Mouse (Mus musculus): Measurements from ENCODE around the gene Nat8. TPM values are rescaled to one million over a fixed set of nuclear protein-coding genes. Genes with fewer than 3 reads are reported as not detected.
"Not testable (repeated sequence)": the region's sequence is repeated elsewhere in the genome, so short reads cannot be mapped to it uniquely, and the experiment has no call there.

The Nat8 gene
- polyA plus RNA-seq, 1 experiment from 2014 or later: not detected

GRCm38 (mm10) chr6:85813339-85813738, 18.5 kb downstream of the Nat8 start:
- H3K4me1 ChIP-seq (replicated peaks; ENCODE audit: control insufficient read depth, insufficient read depth): no peaks in the 10 kb centered on the region
- WGBS: 63% methylated on average over 2 of the region's 2 CpGs
- no peaks in the 10 kb centered on the region for H3K27me3 ChIP-seq (ENCODE audit: control insufficient read depth, insufficient read depth, low read length)
- TF ChIP-seq CTCF (IDR thresholded peaks at IDR 0.05; ENCODE audit: low read depth): no peak
- no peak for TF ChIP-seq EP300 (optimal IDR thresholded peaks at IDR 0.05)
- H3K9me3 ChIP-seq (ENCODE audit: control insufficient read depth, low read length): no peaks in the 10 kb centered on the region
- no peaks in the 10 kb centered on the region for H3K36me3 ChIP-seq (ENCODE audit: control insufficient read depth, insufficient read depth, low read length)
- no peak for DNase-seq (ENCODE audit: low spot score)
- H3K4me3 ChIP-seq (ENCODE audit: low read depth, low read length): no peak overlapping the region
- no peak overlapping the region for H3K9ac ChIP-seq (ENCODE audit: low read length)
- no peak for ATAC-seq (ENCODE audit: low FRiP score, low TSS enrichment)
- H3K27ac ChIP-seq (replicated peaks): no peak overlapping the region
- H3K4me2 ChIP-seq (replicated peaks; ENCODE audit: low read depth): no peak overlapping the region

DNA sequence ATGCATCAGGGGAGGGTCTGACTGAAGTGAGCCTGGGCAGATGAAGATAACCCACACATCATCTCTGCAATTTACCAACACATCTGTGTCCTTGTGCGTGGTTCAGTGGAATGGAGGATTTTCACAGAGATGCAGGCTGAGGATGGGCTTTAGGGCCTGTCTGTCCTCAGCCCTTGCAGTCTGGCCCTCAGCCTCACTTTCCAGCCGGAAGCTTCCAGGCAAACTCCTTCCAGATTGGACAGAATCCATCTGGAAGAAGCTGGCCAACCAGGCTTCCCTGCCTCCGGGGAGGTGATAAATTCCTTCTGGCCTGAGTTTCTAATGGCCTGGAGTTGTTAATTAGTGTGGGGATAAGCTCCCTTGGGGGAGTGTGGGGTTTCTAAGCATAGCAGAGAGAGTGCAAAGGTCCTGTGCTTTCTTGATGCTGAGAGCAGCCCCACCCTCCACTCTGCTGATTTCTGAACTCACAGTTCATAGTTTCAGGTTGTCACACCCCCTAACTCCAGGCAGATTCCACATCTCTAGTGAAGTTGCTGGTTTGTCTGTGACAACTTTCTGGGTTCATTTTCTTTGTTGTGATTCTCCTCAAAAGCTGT, 20.8 kb downstream of the Nat8 start:
- not testable (repeated sequence) for H3K27ac ChIP-seq (replicated peaks); H3K36me3 ChIP-seq (ENCODE audit: control insufficient read depth, insufficient read depth, low read length); H3K27me3 ChIP-seq (ENCODE audit: control insufficient read depth, insufficient read depth, low read length); DNase-seq (ENCODE audit: low spot score); H3K9me3 ChIP-seq (ENCODE audit: control insufficient read depth, low read length); H3K4me1 ChIP-seq (replicated peaks; ENCODE audit: control insufficient read depth, insufficient read depth); H3K4me2 ChIP-seq (replicated peaks; ENCODE audit: low read depth); H3K9ac ChIP-seq (ENCODE audit: low read length); H3K4me3 ChIP-seq (ENCODE audit: low read depth, low read length); ATAC-seq (ENCODE audit: low FRiP score, low TSS enrichment)
- WGBS: 64% methylated on average over 2 of the region's 3 CpGs

- H3K4me2 ChIP-seq (replicated peaks; ENCODE audit: low read depth); H3K4me3 ChIP-seq (ENCODE audit: low read depth, low read length); H3K9ac ChIP-seq (ENCODE audit: low read length); H3K4me1 ChIP-seq (replicated peaks; ENCODE audit: control insufficient read depth, insufficient read depth); H3K27ac ChIP-seq (replicated peaks); DNase-seq (ENCODE audit: low spot score); H3K27me3 ChIP-seq (ENCODE audit: control insufficient read depth, insufficient read depth, low read length); H3K36me3 ChIP-seq (ENCODE audit: control insufficient read depth, insufficient read depth, low read length); ATAC-seq (ENCODE audit: low FRiP score, low TSS enrichment); H3K9me3 ChIP-seq (ENCODE audit: control insufficient read depth, low read length): not testable (repeated sequence)
- 62% methylated on average over 2 of the region's 3 CpGs for WGBS
Observed at GRCm38 (mm10) chr6:85810514-85810913, 21.4 kb downstream of the Nat8 start.

GRCm38 (mm10) chr6:85809784-85810183, 22.1 kb downstream of the Nat8 start:
- 65% methylated on average over 2 of the region's 3 CpGs for WGBS
- not testable (repeated sequence) for H3K9me3 ChIP-seq (ENCODE audit: control insufficient read depth, low read length); H3K36me3 ChIP-seq (ENCODE audit: control insufficient read depth, insufficient read depth, low read length); H3K4me3 ChIP-seq (ENCODE audit: low read depth, low read length); DNase-seq (ENCODE audit: low spot score); H3K4me1 ChIP-seq (replicated peaks; ENCODE audit: control insufficient read depth, insufficient read depth); ATAC-seq (ENCODE audit: low FRiP score, low TSS enrichment); H3K9ac ChIP-seq (ENCODE audit: low read length); H3K4me2 ChIP-seq (replicated peaks; ENCODE audit: low read depth); H3K27ac ChIP-seq (replicated peaks); H3K27me3 ChIP-seq (ENCODE audit: control insufficient read depth, insufficient read depth, low read length)

DNA sequence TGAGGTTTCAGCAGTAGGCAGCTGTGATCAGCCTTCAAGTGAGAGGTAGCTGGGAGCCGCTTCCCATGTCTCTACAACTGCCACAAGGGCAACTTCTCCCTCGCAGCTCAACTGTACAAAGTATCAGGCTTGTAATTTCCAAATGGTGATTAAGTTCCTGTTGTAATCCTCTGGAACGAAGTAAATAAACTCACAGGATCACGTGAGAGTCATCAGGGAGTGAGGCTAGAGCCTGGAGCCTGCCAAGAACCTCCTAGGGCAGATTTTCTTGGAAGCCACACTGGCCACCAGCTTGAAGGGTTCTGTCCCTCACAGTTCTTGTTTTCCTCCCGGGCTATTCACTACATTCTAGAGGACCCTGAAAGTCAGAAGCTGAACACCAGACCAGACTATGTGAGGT, 28.7 kb downstream of the Nat8 start:
- ATAC-seq (ENCODE audit: low FRiP score, low TSS enrichment); H3K4me1 ChIP-seq (replicated peaks; ENCODE audit: control insufficient read depth, insufficient read depth); H3K27ac ChIP-seq (replicated peaks); H3K4me2 ChIP-seq (replicated peaks; ENCODE audit: low read depth); H3K36me3 ChIP-seq (ENCODE audit: control insufficient read depth, insufficient read depth, low read length); DNase-seq (ENCODE audit: low spot score); H3K9ac ChIP-seq (ENCODE audit: low read length); H3K27me3 ChIP-seq (ENCODE audit: control insufficient read depth, insufficient read depth, low read length); H3K4me3 ChIP-seq (ENCODE audit: low read depth, low read length); H3K9me3 ChIP-seq (ENCODE audit: control insufficient read depth, low read length): not testable (repeated sequence)
- WGBS: 56% methylated on average over 5 of the region's 5 CpGs

Small RNAs within 50 kb of the gene (microRNA-seq; reads per million reads assigned to microRNA genes)
- gene Mir6375: not detected

Other genes starting within 250 kb of the Nat8 start
- 0.98 and 1.2 TPM in 2 replicates for gene Alms1, start 244.6 kb downstream of the Nat8 start, polyA plus RNA-seq (2015; fragmentation: Nextera tagmentation; extraction: Ambion mirVana)
- gene Nat8f7, start 118.9 kb downstream of the Nat8 start, polyA plus RNA-seq (2015; fragmentation: Nextera tagmentation; extraction: Ambion mirVana): not detected in 2 replicates
- gene Nat8f3, start 66.3 kb downstream of the Nat8 start, polyA plus RNA-seq (2015; fragmentation: Nextera tagmentation; extraction: Ambion mirVana): 0.11 TPM in 1 of 2 replicates, not detected in the other
- not detected in 2 replicates for gene Nat8f6, start 11.1 kb downstream of the Nat8 start, polyA plus RNA-seq (2015; fragmentation: Nextera tagmentation; extraction: Ambion mirVana)
- gene Nat8f5, start 11.1 kb downstream of the Nat8 start, polyA plus RNA-seq (2015; fragmentation: Nextera tagmentation; extraction: Ambion mirVana): 0.25 and 0.30 TPM in 2 replicates
- not detected in 2 replicates for gene Nat8f2, start 37.1 kb upstream of the Nat8 start, polyA plus RNA-seq (2015; fragmentation: Nextera tagmentation; extraction: Ambion mirVana)
- gene Nat8f4, start 72.8 kb upstream of the Nat8 start, polyA plus RNA-seq (2015; fragmentation: Nextera tagmentation; extraction: Ambion mirVana): 1.7 and 2.6 TPM in 2 replicates
- gene Tprkb, start 79.8 kb upstream of the Nat8 start, polyA plus RNA-seq (2015; fragmentation: Nextera tagmentation; extraction: Ambion mirVana): 25.9 and 28.8 TPM in 2 replicates
- 5.7 and 6.2 TPM in 2 replicates for gene Nat8f1, start 83.6 kb upstream of the Nat8 start, polyA plus RNA-seq (2015; fragmentation: Nextera tagmentation; extraction: Ambion mirVana)
- gene Dusp11, start 129.6 kb upstream of the Nat8 start, polyA plus RNA-seq (2015; fragmentation: Nextera tagmentation; extraction: Ambion mirVana): 43.9 and 44.9 TPM in 2 replicates
- gene Figla, start 184.1 kb upstream of the Nat8 start, polyA plus RNA-seq (2015; fragmentation: Nextera tagmentation; extraction: Ambion mirVana): not detected in 2 replicates
- gene Add2, start 196.6 kb upstream of the Nat8 start, polyA plus RNA-seq (2015; fragmentation: Nextera tagmentation; extraction: Ambion mirVana): 1.6 and 2.1 TPM in 2 replicates